Mouse (Mus musculus) ovary, adult 18-20 months (tissue): ENCODE results near the gene Ddx21.

Source experiments
- DNase-seq: peaks from one replicate; pipeline ENCODE4 v3.0.0; 2022; ENCODE audit warnings: low spot score, mixed read lengths

The Ddx21 gene

DNA sequence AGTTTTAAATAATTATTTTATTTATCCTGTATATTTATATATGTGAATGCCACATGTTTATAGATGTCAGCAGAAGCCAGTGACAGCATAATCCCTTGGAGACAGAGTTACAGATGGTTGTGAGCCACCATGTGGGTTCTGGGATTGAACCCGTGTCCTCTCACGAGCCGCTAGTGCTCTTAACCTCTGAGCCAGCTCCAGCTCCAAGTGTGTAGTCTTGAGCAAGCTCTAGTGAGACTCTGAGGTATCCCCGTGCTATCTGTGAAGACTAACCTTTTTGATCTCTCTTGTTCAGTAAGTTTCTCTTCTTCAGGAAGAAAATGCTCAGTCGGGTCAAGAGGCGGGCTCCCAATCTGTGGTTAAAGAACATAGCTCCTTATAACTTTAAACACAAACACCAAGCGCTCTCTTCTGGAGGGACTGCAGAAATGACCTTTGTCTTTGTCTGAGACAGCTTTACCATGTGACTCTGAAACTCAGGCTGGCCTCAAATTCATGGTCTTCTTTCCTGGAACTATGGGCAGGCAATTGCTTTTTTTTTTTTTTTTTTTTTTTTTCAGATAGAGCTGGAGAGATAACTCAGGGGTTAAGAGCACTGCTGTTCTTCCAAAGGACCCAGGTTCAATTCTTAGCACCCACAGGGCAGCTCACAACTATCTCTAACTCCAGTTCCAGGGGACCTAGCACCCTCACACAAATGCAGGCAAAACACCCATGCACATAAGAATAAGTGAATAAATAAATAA is 31.8 kb downstream of the Ddx21 start:
- no peak for DNase-seq

DNA sequence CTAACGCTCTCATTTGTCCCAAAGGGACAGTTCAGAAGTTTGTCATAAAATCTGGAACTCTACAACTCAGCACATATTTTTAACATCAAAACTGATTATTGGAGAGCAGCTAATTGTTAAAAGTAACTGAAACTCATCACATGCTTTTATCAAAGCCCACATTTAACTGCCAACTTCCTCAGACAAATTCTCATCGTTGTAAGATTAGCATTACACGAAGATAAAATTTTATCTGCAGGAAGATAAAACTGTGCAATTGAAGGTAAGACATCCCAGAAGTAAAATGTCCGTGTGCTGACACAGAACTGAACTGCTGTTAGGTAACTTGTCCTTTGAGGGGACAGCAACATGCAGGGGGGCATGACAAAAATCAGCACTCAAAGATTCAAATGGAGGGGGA is 33.2 kb downstream of the Ddx21 start:
- DNase-seq: no peak

GRCm38 (mm10) chr10:62557736-62558135 is 44.3 kb downstream of the Ddx21 start:
- DNase-seq: no peak

DNA sequence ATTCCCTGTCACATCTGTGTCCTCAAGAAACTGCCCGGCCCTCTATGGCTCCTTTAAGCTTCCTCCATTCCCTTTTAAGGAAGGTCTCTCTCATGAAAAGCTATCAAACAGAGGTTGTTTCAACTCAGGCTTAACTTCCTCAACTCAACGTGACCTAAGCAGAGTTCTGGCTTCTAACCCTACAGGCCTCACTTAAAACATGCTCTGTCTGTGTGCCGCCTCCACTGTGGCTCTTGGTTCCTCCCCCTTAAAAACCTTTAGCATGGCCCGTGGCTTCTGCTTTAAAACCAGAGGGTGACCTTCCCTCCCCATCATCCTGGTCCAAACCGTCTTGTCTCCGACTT is 45.6 kb downstream of the Ddx21 start:
- DNase-seq: no peak

DNA sequence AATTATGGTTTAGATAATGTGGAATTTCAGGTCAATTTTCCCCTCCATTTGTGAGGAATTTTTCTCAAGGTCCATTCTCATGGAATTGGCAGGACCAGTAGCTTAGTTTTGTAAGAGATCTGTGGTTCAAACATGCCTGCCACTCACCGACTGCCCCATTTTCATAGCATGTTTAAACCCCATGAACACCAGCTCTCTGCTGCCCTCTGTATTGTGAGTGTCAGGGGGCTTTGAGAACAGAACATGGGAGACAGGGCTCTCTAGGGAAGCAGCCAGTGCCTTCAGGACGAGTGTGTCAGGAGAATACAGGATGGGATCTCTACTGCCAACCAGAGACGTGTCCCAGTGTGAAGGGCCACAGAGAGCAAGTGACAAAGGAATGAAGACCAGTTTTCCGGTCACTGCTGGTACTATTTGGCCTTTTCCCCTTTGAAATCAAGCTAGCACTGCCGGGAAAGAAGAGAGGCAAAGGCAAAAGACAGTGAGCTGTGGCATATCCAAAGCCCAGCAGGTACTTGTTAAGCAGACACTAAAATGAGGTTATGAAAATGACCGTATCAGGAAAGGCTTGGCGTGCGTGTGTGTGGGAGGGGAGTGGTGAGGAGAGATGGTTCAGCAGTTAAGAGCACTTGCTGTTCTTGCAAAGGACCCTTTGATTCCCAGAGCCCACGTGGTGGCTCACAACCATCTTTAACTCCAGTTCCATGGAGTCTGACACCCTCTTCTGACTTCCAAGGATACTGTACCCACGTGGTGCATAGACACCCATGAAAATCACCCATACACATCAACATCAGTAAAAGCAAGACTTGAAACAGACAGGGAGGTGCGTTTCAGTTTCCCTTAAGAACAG is 46.1 kb downstream of the Ddx21 start:
- no peak for DNase-seq

GRCm38 (mm10) chr10:62553611-62554091 is 48.4 kb downstream of the Ddx21 start:
- no peak for DNase-seq

DNA sequence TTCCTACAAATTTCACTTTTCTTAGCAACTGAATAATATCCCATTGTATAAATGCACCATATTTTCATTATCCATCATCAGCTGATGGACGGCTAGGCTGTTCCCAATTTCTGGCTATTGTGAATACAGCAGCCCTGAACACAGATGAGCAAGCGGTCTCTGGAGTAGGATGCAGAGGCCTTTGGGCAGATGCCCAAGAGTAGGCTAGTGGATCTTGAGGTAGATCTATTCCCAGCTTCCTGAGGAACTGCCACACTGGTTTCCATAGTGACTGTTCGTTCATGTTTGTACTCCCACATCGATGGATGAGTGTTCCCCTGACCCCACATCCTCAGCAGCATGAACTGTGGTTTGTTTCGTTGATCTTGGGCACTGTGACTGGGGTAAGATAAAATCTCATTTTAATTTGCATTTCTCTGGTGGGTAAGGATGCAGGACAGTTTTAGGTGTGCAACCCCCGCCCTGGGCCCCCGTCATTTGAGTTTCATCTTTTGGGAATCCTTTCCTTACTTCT is 51.2 kb downstream of the Ddx21 start:
- DNase-seq: no peak

DNA sequence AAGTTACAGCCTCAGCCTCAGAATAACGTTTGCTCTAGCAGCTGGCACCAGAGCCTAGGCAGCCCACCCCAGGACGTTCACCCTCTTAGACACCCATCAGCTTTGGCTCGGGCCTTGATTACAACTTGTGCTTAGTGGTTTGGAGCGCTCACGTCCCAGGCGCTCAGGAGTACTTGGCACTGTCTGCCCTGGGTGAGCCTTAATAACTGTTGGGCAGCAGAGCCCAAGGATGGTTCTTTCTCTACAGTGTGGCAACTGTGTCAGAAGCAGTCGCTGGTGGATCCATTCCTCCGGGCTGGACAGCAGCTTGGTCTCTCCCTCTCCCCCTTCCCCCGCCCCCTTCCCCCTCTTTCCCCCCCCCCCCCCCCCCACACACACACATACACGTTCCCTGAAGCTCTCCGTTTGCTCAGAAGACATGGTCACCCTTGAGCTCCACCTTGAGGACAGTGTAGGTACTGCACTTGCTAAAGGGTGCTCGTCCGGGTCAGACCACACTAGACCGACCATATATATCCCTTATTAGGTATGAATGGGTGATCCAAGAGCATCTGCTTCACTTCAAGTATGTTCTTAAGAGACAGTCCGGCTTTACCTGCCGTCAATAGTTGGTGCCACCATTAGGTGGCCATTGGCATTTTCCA is 52.4 kb downstream of the Ddx21 start:
- DNase-seq: peak; percentile 26

DNA sequence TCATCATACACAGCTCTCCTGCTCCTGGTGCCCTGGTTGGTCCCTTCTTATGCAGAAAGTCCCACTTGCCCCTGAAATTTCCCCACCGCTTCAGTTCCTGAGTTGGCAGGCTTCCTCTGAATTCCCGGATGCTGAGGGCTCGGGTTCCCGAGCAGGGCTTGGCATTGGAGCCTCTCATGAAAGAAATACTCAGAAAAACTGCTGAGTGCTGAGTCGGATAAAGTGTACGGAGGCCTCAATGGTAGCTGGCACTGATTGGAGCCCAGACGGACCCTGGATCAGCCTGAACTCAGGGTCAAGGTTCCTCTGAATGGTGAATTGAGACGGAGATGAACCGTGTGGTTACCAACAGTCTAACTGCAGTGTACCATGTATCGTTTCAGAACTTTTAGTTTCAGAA is 55.6 kb downstream of the Ddx21 start:
- no peak for DNase-seq

- no peak for DNase-seq
These were observed 56.3 kb downstream of the Ddx21 start for GRCm38 (mm10) chr10:62545759-62546158.

DNA sequence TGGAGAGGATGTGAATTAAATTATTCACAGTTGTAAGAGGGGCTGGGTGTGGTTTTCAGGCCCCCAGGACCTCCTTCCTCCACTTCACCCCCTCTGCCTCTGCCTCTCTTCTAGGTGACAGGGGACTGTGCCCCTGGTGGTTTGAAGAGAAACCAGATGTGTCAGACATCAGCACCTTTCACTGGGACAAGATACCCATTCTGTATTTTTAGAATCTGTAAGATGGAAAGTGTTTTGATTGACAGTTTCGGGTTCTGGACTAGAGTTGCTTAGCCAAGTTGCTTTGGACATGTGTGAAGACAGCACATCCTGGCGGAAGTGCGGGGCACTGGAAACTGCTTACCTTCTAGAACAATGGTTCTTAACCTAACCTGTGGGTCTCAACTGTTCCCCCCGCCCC is 57.8 kb downstream of the Ddx21 start:
- DNase-seq: no peak

- DNase-seq: no peak
These were observed 58.7 kb downstream of the Ddx21 start for GRCm38 (mm10) chr10:62543399-62543808.

DNA sequence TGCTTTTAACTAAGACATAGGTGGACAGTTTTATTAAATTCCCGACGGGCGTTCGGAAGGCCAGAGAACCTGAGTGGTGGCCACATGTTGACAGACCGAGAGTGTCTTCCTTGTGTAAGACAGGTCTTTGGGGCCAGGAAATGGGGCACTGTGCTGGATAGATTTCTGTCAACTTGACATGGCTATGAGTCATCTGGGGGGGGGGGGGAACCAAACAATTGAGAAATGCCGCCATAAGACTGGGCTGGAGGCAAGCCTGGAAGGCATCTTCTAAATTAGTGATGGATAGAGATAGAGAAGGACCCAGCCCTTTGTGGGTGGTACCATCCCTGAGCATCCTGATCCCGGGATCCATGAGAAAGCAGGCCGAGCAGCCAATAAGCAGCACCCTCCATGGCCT is 59.2 kb downstream of the Ddx21 start:
- no peak for DNase-seq

DNA sequence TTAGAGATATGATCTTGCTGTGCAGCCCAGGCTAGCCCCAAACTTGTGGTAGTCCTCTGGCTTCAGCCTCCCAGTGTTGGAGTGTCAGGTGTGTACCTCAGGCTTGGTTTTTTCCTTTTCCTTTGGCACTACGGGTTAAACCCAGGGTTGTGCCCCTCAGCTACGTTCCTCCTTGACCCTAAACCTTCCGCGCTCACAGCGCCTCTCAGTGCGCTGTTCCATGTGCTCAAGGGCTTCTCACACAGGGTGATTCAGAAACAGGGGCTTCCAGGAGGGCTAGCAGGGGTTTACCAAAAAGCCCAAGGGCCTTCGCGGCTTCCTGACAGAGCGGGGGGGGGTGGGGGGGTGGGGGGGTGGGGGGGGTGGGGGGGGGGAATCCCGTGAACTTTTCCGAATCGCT is 59.6 kb downstream of the Ddx21 start:
- DNase-seq: no peak

DNA sequence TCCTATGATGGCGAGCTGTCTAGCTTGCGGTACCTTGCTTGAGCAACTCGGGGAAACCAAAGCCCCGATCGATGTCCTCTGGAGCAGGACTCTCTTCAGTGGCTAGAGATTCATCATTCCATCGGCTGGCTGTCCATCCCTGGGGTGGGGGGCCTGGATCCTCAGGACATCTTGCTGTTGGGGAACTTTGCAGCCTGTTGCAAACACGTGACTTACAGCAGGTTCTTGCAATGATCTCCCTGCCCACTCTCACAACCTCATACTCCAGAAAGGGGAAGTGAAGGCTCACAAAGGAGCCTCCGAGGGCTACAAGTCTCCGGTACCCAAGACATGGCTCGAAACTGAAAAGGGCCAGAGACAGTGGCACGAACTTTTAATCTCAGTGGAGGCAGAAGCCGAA is 60.6 kb downstream of the Ddx21 start:
- DNase-seq: no peak

DNA sequence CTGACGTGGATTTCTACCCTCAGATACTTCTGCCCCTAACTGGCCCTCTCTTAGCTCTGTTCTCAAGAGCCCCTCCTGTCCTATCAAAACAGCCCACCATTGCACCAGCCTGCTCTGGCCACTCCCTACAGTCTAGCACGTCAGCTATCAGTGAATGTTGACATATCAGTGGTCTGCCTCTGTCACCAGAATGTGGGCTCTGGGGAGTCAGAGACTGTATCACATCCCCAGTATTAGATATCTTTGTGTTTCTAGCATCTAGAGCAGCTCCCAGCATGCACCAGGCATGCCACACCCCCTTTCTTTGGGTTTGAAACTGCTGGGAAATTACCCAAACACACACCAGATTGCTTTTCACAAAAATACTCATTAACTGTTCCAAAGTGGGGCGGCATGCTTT is 61.3 kb downstream of the Ddx21 start:
- DNase-seq: no peak

DNA sequence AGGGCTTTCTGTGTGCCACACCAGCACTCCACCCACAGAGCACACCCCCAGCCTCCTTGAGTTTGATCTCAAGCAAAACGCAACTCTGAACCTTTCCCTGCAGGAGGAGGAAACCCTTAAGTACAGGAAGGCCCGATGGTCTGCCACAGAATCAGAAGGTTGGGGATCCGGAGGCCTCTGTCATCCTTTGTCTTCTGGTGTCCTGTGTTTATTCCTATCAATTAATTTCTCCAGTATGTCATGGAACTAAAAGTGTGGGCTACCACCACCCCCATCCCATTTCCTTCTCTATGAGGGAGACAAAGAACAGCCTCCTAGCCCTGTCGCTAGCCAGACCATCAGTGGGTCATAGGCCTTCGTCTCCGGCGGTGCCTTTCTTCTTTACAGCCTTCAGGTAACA is 67.6 kb downstream of the Ddx21 start:
- DNase-seq: no peak

DNA sequence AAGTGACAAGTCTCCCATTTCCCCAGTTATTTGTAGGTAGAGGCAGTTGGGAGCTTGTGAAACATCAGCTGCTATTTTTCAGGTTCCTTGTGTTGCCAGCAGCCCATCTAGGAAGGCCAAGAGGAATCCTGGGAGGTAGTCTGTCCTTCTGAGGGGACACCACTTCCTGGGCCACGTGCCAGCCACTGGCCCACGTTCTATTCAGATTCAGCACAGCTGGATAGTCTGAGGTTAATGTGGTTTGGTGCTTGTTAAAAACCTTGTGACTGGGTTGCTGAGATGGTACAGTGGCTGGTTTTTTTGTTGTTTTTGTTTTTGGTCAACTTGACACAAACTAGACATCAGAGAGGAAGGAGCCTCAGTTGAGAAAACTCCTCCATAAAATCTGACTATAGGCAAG is 69.2 kb downstream of the Ddx21 start:
- peak; percentile 32 for DNase-seq
